Mouse (Mus musculus): Measurements from ENCODE around the gene Itsn1. TPM values are rescaled to one million over a fixed set of nuclear protein-coding genes. Genes with fewer than 3 reads are reported as not detected.

Itsn1 gene
- total and polyA plus RNA-seq, 2 experiments from 2014 or later: 43.5 to 90.5 TPM

- Histone ChIP-seq H3K36me3 (ENCODE audit: insufficient read depth) (peaks cover 42% of the 10 kb centered on the region), H3K4me1 (ENCODE audit: insufficient read depth) (no peaks in the 10 kb centered on the region), H3K9ac (no peak overlapping the region), H3K4me2 (ENCODE audit: low read depth) (no peak overlapping the region), H3K9me3 (ENCODE audit: low read length) (no peaks in the 10 kb centered on the region), H3K27ac (ENCODE audit: low read depth, low read length) (no peak overlapping the region), H3K27me3 (ENCODE audit: insufficient read depth, low read length) (no peaks in the 10 kb centered on the region), H3K4me3 (ENCODE audit: low read depth, low read length) (no peak overlapping the region)
- no peak for DNase-seq
- TF ChIP-seq CTCF (IDR thresholded peaks at IDR 0.05; ENCODE audit: low read depth): no peak
- ATAC-seq: no peak
- 80% methylated on average over 9 of the region's 9 CpGs for WGBS
Observed at GRCm38 (mm10) chr16:91825774-91826325, 96.8 kb downstream of the Itsn1 start.

GRCm38 (mm10) chr16:91826893-91827292 lies 97.8 kb downstream of the Itsn1 start:
- Histone ChIP-seq H3K9ac (no peak overlapping the region), H3K27ac (ENCODE audit: low read depth, low read length) (no peak overlapping the region), H3K4me3 (ENCODE audit: low read depth, low read length) (no peak overlapping the region), H3K27me3 (ENCODE audit: insufficient read depth, low read length) (no peaks in the 10 kb centered on the region), H3K4me2 (ENCODE audit: low read depth) (no peak overlapping the region), H3K9me3 (ENCODE audit: low read length) (no peaks in the 10 kb centered on the region), H3K36me3 (ENCODE audit: insufficient read depth) (peaks cover 33% of the 10 kb centered on the region), H3K4me1 (ENCODE audit: insufficient read depth) (no peaks in the 10 kb centered on the region)
- ATAC-seq (no peak), DNase-seq (no peak)
- no peak for TF ChIP-seq CTCF (IDR thresholded peaks at IDR 0.05; ENCODE audit: low read depth)
- WGBS: 36% methylated on average over 2 of the region's 2 CpGs

- 56% methylated on average over 5 of the region's 5 CpGs for WGBS
- no peaks in the 10 kb centered on the region for H3K4me1 ChIP-seq (ENCODE audit: insufficient read depth)
- H3K36me3 ChIP-seq (ENCODE audit: insufficient read depth): peaks cover 30% of the 10 kb centered on the region
- H3K4me3 ChIP-seq (ENCODE audit: low read depth, low read length): no peak overlapping the region
- H3K27me3 ChIP-seq (ENCODE audit: insufficient read depth, low read length): no peaks in the 10 kb centered on the region
- DNase-seq (no peak), ATAC-seq (no peak)
- TF ChIP-seq CTCF (IDR thresholded peaks at IDR 0.05; ENCODE audit: low read depth): no peak
- H3K9ac ChIP-seq: no peak overlapping the region
- H3K27ac ChIP-seq (ENCODE audit: low read depth, low read length): no peak overlapping the region
- H3K9me3 ChIP-seq (ENCODE audit: low read length): no peaks in the 10 kb centered on the region
- H3K4me2 ChIP-seq (ENCODE audit: low read depth): no peak overlapping the region
Observed at GRCm38 (mm10) chr16:91827456-91827855, 98.4 kb downstream of the Itsn1 start.

GRCm38 (mm10) chr16:91828160-91828559 lies 99.1 kb downstream of the Itsn1 start:
- DNase-seq: no peak
- no peaks in the 10 kb centered on the region for H3K27me3 ChIP-seq (ENCODE audit: insufficient read depth, low read length)
- H3K27ac ChIP-seq (ENCODE audit: low read depth, low read length): no peak overlapping the region
- H3K9ac ChIP-seq: no peak overlapping the region
- no peaks in the 10 kb centered on the region for H3K9me3 ChIP-seq (ENCODE audit: low read length)
- no peak for TF ChIP-seq CTCF (IDR thresholded peaks at IDR 0.05; ENCODE audit: low read depth)
- H3K4me3 ChIP-seq (ENCODE audit: low read depth, low read length): no peak overlapping the region
- no peak for ATAC-seq
- H3K4me1 ChIP-seq (ENCODE audit: insufficient read depth): no peaks in the 10 kb centered on the region
- 85% methylated on average over 7 of the region's 7 CpGs for WGBS
- no peak overlapping the region for H3K4me2 ChIP-seq (ENCODE audit: low read depth)
- H3K36me3 ChIP-seq (ENCODE audit: insufficient read depth): peaks cover 23% of the 10 kb centered on the region

- Histone ChIP-seq H3K9ac (no peak overlapping the region), H3K9me3 (ENCODE audit: low read length) (no peaks in the 10 kb centered on the region), H3K27ac (ENCODE audit: low read depth, low read length) (no peak overlapping the region), H3K36me3 (ENCODE audit: insufficient read depth) (peaks cover 23% of the 10 kb centered on the region), H3K4me1 (ENCODE audit: insufficient read depth) (no peaks in the 10 kb centered on the region), H3K4me2 (ENCODE audit: low read depth) (no peak overlapping the region), H3K27me3 (ENCODE audit: insufficient read depth, low read length) (no peaks in the 10 kb centered on the region), H3K4me3 (ENCODE audit: low read depth, low read length) (no peak overlapping the region)
- DNase-seq: no peak
- WGBS: 56% methylated on average over 5 of the region's 5 CpGs
- no peak for TF ChIP-seq CTCF (IDR thresholded peaks at IDR 0.05; ENCODE audit: low read depth)
- no peak for ATAC-seq
Observed at GRCm38 (mm10) chr16:91828603-91829002, 99.5 kb downstream of the Itsn1 start.

GRCm38 (mm10) chr16:91829121-91829520 lies 100.0 kb downstream of the Itsn1 start:
- H3K36me3 ChIP-seq (ENCODE audit: insufficient read depth): peaks cover 23% of the 10 kb centered on the region

GRCm38 (mm10) chr16:91830260-91830659 lies 101.2 kb downstream of the Itsn1 start:
- no peak overlapping the region for H3K27ac ChIP-seq (ENCODE audit: low read depth, low read length)
- H3K36me3 ChIP-seq (ENCODE audit: insufficient read depth): peaks cover 23% of the 10 kb centered on the region
- ATAC-seq: no peak
- no peaks in the 10 kb centered on the region for H3K9me3 ChIP-seq (ENCODE audit: low read length)
- H3K4me3 ChIP-seq (ENCODE audit: low read depth, low read length): no peak overlapping the region
- TF ChIP-seq CTCF (IDR thresholded peaks at IDR 0.05; ENCODE audit: low read depth): no peak
- H3K4me2 ChIP-seq (ENCODE audit: low read depth): no peak overlapping the region
- no peaks in the 10 kb centered on the region for H3K4me1 ChIP-seq (ENCODE audit: insufficient read depth)
- H3K27me3 ChIP-seq (ENCODE audit: insufficient read depth, low read length): no peaks in the 10 kb centered on the region
- H3K9ac ChIP-seq: no peak overlapping the region
- DNase-seq: no peak
- WGBS: 69% methylated on average over 23 of the region's 23 CpGs

More at GRCm38 (mm10) chr16:91829121-91829520, 100.0 kb downstream of the Itsn1 start:
- Histone ChIP-seq H3K4me2 (ENCODE audit: low read depth) (no peak overlapping the region), H3K27me3 (ENCODE audit: insufficient read depth, low read length) (no peaks in the 10 kb centered on the region), H3K9ac (no peak overlapping the region), H3K4me1 (ENCODE audit: insufficient read depth) (no peaks in the 10 kb centered on the region), H3K27ac (ENCODE audit: low read depth, low read length) (no peak overlapping the region), H3K4me3 (ENCODE audit: low read depth, low read length) (no peak overlapping the region), H3K9me3 (ENCODE audit: low read length) (no peaks in the 10 kb centered on the region)
- ATAC-seq (no peak), DNase-seq (no peak)
- WGBS: 69% methylated on average over 5 of the region's 5 CpGs
- no peak for TF ChIP-seq CTCF (IDR thresholded peaks at IDR 0.05; ENCODE audit: low read depth)
